Mouse (Mus musculus): ENCODE data around the gene Myocos.
A peak's percentile ranks its signal among the peaks of the same experiment; 100 is the strongest.
"Not testable (repeated sequence)": the region's sequence is repeated elsewhere in the genome, so short reads cannot be mapped to it uniquely, and the experiment has no call there.

Gene Myocos

DNA sequence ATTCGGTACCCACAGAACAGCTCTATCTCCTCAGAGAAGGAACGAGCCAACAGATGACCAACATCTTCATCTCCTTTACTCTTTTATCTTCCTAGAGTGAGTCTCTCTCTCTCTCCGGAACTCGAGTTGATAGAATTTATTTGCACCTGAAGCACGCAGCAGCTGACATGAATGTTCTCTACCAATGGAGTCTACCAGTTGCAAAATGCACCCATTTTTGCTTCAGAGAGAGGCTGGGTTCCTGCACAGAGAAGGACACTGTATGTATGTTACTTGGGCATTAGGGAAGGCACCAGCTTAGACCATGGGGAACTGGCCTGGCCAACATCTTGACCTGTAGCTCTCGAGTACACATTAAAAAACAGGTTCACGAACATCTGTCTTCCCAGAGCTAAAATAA is at the start of gene Myocos:
Gene Myocos, minus strand, starts transcription at position 101 of the 400 bp plus-strand sequence.
- DNase-seq = no peak

GRCm38 (mm10) chr1:162700389-162701066 is 42.5 kb upstream of the Myocos start:
- no peak for DNase-seq

- DNase-seq = no peak
Observed at GRCm38 (mm10) chr1:162697866-162698265, 39.8 kb upstream of the Myocos start.

- no peak for DNase-seq
Observed at GRCm38 (mm10) chr1:162693721-162694120, 35.7 kb upstream of the Myocos start.

DNA sequence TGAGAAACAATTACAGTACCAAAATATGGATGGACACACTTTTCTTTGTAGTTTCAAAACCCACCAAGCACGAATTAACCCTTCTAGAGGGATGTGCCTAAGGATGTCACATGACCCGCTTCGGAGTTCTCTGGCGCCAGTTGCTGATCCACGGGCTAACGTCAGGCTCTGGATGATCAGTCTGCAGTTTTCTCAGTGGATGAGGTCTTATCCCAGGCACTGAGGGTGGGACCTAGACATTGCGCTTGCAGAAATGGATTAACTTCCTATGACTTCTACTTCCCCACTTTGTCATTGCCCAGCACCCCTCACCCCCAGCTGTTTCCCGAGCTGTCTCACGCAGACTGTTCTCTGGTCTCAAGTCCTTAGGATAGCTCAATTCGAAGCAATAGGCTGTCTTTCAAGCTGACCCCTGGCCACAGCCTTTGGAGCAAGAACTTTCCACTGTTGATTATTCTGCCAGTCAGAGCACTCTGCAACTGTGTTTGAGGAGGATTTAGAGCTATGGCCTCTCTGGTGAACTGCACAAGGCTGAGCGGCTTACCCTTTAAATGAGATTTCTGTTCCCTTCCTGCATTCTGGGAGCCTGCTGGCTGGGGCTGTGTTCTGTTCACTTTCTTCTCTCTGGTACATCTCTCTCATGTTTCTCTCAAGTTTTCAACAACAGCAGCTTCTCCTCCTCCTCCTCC is 7.6 kb upstream of the Myocos start:
- DNase-seq = no peak

- peak; percentile 51 to 81 for DNase-seq
Observed at GRCm38 (mm10) chr1:162664826-162665475, 6.9 kb upstream of the Myocos start.

DNA sequence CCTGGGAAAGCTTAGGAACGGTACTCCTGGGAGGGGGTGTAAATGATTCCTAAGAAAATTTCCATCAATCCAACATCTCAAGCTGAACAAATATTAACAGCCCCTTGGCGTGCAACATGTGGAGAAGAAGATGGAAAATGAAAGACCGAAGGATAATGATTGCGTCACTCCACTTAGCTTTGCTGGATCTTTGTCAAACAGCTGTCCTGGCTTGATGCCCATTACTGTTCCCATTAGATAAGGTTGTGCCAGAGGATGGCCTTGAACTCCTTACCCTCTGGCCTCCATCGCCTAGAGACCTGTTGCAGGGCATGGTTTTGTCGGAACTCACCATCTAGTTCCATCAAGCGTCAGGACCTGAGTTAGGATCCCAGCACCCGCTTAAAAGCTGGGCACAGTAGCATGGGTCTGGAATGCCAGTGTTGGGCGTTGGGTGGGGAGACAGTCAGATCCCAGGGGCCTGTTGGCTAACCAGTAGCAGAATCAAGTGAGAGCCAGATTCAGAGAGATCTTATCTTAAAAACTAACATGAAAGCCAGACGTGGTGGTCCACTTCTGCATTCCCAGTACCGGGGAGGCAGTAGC is 2.3 kb upstream of the Myocos start:
- DNase-seq = peak in 1 of 2 experiments; percentile 17

DNA sequence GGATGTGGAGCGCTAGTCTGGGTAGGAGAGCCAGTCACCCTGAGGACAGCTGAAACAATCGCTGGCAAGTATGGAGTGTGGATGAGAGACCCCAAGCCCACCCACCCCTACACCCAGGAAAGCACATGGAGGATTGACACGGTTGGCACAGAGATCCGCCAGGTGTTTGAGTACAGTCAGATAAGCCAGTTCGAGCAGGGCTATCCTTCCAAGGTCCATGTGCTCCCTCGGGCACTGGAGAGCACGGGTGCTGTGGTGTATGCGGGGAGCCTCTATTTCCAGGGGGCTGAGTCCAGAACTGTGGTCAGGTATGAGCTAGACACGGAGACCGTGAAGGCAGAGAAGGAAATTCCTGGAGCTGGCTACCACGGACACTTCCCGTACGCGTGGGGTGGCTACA is 9.6 kb downstream of the Myocos start:
- DNase-seq = no peak

DNA sequence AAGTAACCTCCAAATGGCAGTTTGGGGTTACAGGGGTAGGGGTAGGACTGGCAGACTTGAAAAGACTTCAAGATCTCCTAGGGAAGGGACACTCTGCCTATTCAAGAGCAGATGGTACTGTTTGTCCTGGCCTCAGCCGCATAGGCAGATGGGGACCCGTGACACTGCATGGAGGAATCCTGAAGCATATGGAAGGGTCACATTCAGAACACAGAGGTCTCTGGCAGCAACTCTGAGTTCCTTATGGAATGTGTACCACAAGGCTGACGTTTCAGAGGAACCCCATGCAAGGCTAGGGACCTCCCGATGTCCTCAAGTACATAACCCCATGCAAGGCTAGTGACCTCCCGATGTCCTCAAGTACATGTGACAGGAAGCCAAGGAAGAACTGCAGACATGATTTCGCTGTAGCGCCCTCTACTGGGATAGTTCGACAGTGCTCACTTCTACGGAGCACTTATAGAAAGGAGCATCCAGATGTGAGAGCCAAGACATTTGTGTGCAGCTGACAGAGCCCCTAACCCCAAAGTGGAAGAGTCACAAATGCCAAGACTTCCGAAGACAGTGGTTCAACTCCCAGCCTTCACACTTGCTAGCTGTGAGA is 11.8 kb downstream of the Myocos start:
- peak in 1 of 2 experiments; percentile 18 for DNase-seq

DNA sequence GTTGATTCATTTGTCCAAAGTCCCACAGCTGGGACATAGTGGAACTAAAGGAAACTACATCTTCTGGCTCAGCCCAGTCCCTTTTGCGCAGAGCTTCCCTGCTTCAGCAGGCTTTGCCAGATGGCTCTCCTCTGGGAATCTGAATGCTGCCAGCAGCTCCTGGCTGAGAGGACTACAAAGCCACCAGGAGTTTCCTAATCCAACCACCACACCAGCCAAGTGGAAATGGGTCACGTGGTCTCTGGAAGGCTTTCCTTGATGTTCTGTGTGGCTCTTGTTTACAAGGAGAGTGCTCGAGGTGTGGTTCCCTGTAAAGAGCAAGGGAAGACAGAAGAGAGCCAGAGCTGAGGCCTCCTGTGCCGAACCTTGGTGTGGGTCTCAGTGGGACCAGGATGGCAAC is 14.3 kb downstream of the Myocos start:
- DNase-seq = peak; percentile 32 to 65

- DNase-seq = no peak
Observed at GRCm38 (mm10) chr1:162642591-162642990, 15.4 kb downstream of the Myocos start.

- DNase-seq = no peak
Observed at GRCm38 (mm10) chr1:162639861-162640260, 18.2 kb downstream of the Myocos start.

DNA sequence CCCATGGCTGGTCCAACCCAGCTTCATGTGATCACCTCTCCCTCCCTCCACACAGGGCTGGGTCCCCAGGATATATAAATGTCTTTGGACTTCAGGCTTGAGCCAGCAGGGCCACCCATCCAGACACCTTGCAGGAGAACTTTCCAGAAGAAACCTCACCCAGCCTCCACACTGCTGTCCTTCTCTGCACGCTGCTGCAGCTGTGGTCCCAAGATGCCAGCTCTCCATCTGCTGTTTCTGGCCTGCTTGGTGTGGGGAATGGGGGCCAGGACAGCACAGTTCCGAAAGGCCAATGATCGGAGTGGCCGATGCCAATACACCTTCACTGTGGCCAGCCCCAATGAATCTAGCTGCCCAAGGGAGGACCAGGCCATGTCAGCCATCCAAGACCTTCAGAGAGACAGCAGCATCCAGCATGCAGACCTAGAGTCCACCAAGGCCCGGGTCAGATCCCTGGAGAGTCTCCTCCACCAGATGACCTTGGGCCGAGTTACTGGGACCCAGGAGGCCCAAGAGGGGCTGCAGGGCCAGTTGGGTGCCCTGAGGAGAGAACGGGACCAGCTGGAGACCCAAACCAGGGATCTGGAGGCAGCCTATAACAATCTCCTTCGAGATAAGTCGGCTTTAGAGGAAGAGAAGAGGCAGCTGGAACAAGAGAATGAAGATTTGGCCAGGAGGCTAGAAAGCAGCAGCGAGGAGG is 18.8 kb downstream of the Myocos start, which contains the start of gene Myoc:
Gene Myoc, plus strand, starts transcription at position 105 of the 700 bp plus-strand sequence.
- DNase-seq = no peak

- no peak for DNase-seq
Observed at GRCm38 (mm10) chr1:162638535-162638934, 19.5 kb downstream of the Myocos start.

- no peak for DNase-seq
Observed at GRCm38 (mm10) chr1:162636516-162636915, 21.5 kb downstream of the Myocos start.

DNA sequence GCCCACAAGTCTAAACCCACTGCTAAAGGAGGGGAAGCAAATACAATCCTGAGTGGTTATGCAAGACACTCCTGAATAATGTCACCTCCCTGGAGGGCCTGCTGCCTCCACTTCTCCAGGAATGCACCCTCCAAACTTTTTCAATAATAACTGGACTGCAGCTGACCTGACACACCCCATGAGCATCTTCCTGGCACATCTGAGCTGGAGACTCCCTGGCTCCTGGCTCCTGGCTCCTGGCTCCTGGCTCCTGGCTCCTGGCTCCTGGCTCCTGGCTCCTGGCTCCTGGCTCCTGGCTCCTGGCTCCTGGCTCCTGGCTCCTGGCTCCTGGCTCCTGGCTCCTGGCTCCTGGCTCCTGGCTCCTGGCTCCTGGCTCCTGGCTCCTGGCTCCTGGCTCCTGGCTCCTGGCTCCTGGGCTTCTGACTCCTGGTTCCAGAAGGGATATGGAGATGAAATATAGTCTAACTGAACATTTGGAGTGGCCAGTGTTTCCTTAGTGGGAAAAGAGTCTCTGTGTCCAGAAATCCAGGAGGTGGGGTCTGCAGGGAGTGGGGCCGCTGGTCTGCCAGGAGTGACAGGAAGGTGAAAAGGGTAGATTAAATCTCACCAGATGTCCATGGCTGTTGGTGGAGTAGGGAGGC is 22.6 kb downstream of the Myocos start:
- not testable (repeated sequence) for DNase-seq

- not testable (repeated sequence) for DNase-seq
Observed at GRCm38 (mm10) chr1:162628326-162628725, 29.7 kb downstream of the Myocos start.

GRCm38 (mm10) chr1:162627821-162628220 is 30.2 kb downstream of the Myocos start:
- DNase-seq = not testable (repeated sequence)

DNA sequence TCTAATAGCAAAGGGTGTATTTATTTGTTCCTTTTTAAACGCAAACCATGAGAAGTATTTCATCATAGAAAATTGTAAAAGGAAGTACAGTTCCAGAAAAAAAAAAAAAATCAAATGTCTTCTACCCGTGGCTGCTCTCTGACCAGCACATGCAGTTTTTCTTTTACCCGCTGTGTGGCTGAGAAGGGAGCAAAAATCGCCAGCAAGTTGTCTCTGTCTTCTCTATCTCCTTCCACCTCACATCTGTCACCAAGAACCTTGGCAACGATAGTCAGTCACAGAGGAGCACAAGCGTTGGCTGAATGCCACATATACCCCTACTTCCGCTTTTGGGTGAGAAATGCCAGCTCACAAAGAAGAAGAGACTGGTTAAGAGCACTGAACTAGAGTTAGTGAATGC is 32.8 kb downstream of the Myocos start:
- DNase-seq = peak; percentile 27 to 43

DNA sequence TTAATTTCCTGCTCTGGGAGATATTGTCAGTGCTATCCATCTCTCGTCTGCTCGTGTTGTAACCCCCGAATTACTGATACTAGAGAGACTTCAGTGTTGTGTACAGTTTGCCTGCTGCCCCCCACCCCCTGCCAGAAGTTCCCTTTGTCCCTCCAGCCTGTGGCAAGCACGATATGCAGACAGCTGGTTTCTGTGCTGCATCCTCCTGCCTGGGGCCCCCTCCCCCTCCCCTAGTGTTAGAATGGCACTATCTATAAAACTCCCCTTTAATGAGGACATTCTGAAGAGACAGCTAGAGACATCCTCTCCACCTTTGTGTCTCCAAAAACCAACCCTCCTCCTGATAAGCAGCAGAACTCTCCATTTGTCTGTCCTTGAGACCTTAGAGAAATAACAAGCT is 34.1 kb downstream of the Myocos start:
- no peak for DNase-seq

DNA sequence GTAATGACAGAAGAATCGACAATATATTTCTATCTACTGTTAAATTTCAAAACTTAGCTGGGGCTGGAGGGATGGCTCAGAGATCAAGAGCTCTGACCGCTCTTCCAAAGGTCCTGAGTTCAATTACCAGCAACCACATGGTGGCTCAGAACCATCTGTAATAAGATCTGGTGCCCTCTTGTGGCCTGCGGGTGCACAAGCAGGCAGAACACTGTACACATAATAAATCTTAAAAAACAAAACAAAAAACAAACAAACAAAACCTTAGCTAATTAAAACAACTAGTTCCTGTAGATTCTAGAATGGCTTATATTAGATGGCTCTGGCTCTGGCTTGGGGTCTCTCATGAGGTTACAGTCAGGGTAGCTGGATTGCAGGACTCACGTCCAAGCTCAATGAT is 37.5 kb downstream of the Myocos start:
- no peak for DNase-seq

DNA sequence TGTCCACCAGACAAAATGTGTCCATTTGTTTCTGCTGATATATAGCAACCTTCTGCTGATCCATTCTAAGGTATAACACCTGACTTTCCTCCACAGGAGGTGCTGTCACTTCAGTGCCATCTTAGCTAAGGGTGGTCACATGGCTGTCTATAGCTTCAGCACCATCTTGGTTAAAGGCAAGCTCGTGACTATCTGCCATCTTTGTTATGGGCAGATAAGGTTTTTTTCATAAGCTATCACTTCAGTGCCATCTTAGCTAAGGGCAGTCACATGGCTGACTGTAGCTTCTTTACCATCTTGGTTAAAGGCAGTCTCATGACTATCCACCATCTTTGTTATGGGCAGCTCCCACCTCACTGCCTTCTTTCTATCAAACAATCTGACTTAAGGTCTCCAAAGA is 42.5 kb downstream of the Myocos start:
- no peak for DNase-seq

Data from lung, postnatal 4 days (tissue).